Mouse (Mus musculus) CH12.LX (cell line): Measurements from ENCODE around the gene Prss57.

ENCODE experiments used
- CHD2 ChIP-seq: IDR thresholded peaks from 2 replicates; pipeline ENCODE4 v1.6.1; 2011; ENCODE audit warnings: low read length, improper control_type of control experiment
- CTCF ChIP-seq, 2 experiments: IDR thresholded peaks in 1 of 2; conservative IDR thresholded peaks in 1 of 2; 2 replicates each; pipeline ENCODE4 v1.5.1; 2011 to 2012; ENCODE audit warnings: low read depth in 2 of 2, low read length in 2 of 2, improper control_type of control experiment in 1 of 2, inconsistent platforms in 1 of 2, mild to moderate bottlenecking in 1 of 2, moderate library complexity in 1 of 2
- EP300 ChIP-seq: IDR thresholded peaks from 2 replicates; pipeline ENCODE4 v1.6.1; 2011; ENCODE audit warnings: low read length, improper control_type of control experiment
- ETS1 ChIP-seq: conservative IDR thresholded peaks from 2 replicates; pipeline ENCODE4 v1.6.1; 2012; ENCODE audit warnings: low read depth, mild to moderate bottlenecking, inconsistent platforms, low read length, improper control_type of control experiment, moderate library complexity
- MAFK ChIP-seq: IDR thresholded peaks from 2 replicates; pipeline ENCODE4 v1.6.1; 2011; ENCODE audit warnings: low read length, improper control_type of control experiment; ENCODE audit not compliant: insufficient replicate concordance
- MAZ ChIP-seq: IDR thresholded peaks from 2 replicates; pipeline ENCODE4 v1.6.1; 2012; ENCODE audit warnings: low read depth, mild to moderate bottlenecking, inconsistent platforms, low read length, improper control_type of control experiment, moderate library complexity
- MEF2A ChIP-seq: IDR thresholded peaks from 2 replicates; pipeline ENCODE4 v1.6.1; 2014; ENCODE audit warnings: low read depth, mild to moderate bottlenecking, inconsistent platforms, low read length, improper control_type of control experiment, borderline replicate concordance
- MXI1 ChIP-seq: IDR thresholded peaks from 2 replicates; pipeline ENCODE4 v1.6.1; 2011; ENCODE audit warnings: mild to moderate bottlenecking, low read depth, low read length, improper control_type of control experiment
- MYC ChIP-seq: IDR thresholded peaks from 2 replicates; pipeline ENCODE4 v1.6.1; 2011; ENCODE audit warnings: low read depth, mild to moderate bottlenecking, improper control_type of control experiment, low read length
- POLR2A ChIP-seq: IDR thresholded peaks from 2 replicates; pipeline ENCODE4 v1.6.1; 2011; ENCODE audit warnings: low read depth, mild to moderate bottlenecking, improper control_type of control experiment, low read length

DNA sequence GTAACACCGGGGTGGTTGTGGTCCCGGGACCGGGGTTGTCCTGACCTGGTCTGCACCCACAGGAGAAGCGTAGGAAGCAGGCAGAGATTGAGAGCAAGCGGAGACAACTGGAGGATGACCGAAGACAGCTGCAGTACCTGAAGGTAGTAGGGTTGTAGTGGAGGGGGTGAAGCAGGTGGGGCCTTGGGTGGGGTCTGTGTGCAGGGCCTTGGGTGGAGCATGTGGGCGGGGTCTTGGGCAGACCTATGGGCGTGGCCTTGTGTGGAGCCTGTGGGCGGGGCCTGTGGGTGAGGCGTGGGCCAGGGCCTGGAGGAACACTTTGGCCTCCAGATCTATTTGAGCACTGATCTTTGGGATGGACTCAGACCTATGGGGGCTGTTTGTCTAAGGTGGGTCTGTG lies 16.2 kb upstream of the Prss57 start:
- TF ChIP-seq EP300 (no peak), MEF2A (no peak), CTCF (conservative IDR thresholded peaks at IDR 0.05 in 1 of 2, IDR thresholded peaks at IDR 0.05 in 1 of 2; ENCODE audit: low read depth in 2 of 2, low read length in 2 of 2) (no peak), POLR2A (no peak), CHD2 (no peak), MAZ (no peak), ETS1 (no peak), MXI1 (no peak), MAFK (no peak), MYC (no peak)
